Comparison of ENCODE assay signal across 8 mouse cellular contexts in genomic region chr4:150087890-150088530, GRCm38 (mm10). TPM values are rescaled to one million over a fixed set of nuclear protein-coding genes. Genes with fewer than 3 reads are reported as not detected.
A peak's percentile ranks its signal among the peaks of the same experiment; 100 is the strongest.
DNase-seq lines count a peak whose midpoint lies in the region; ATAC-seq and TF ChIP-seq lines count a peak whose summit lies in the region.

No protein-coding gene starts in this region.

- no peak for TF ChIP-seq POLR2A in embryonic fibroblast, embryonic 13.5 days (IDR thresholded peaks at IDR 0.05; ENCODE audit: low read depth, low read length)

- no peak for ATAC-seq in neural tube, embryonic 14.5 days (ENCODE audit: low read depth)

- no peak for DNase-seq in left cerebral cortex, adult 2 months (ENCODE audit: extremely low spot score in 1 of 2, low spot score in 2 of 2)
- no peak for DNase-seq in left cerebral cortex, postnatal 25 days (ENCODE audit: low spot score in 2 of 2)
- DNase-seq in limb, embryonic 10.5 days (ENCODE audit: low spot score): no peak
- DNase-seq in T-cell, adult 2 months (ENCODE audit: low spot score): no peak
- no peak for DNase-seq in embryo, embryonic 11 days
- DNase-seq in layer of hippocampus, adult 8-10 months (ENCODE audit: low spot score in 2 of 2): no peak

- H3K27me3 ChIP-seq in limb, embryonic 10.5 days (ENCODE audit: low read depth, poor library complexity, severe bottlenecking): peaks cover 54% of the 10 kb centered on the region
- 0 out of 2 replicates have a peak, but pooled peaks cover 3% of the 10 kb centered on the region for H3K27me3 ChIP-seq in neural tube, embryonic 14.5 days (ENCODE audit: control insufficient read depth, insufficient read depth, low read length)

- no peaks in the 10 kb centered on the region for H3K9me3 ChIP-seq in limb, embryonic 10.5 days (replicated peaks)
- H3K9me3 ChIP-seq in neural tube, embryonic 14.5 days (ENCODE audit: control insufficient read depth, low read length): no peaks in the 10 kb centered on the region

- peak overlapping the region; percentile 76 for H3K4me3 ChIP-seq in left cerebral cortex, adult 2 months
- H3K4me3 ChIP-seq in embryonic fibroblast, embryonic 13.5 days (ENCODE audit: insufficient read depth, low read length): peak overlapping the region; percentile 49
- H3K4me3 ChIP-seq in limb, embryonic 10.5 days: peak overlapping the region; percentile 62
- H3K4me3 ChIP-seq in neural tube, embryonic 14.5 days (ENCODE audit: low read depth, low read length): peak overlapping the region; percentile 44

- peak overlapping the region; percentile 93 for H3K4me2 ChIP-seq in neural tube, embryonic 14.5 days (ENCODE audit: low read depth, low read length)

- TF ChIP-seq CTCF in left cerebral cortex, adult 2 months (IDR thresholded peaks at IDR 0.05): no peak
- TF ChIP-seq CTCF in embryonic fibroblast, embryonic 13.5 days (IDR thresholded peaks at IDR 0.05; ENCODE audit: borderline replicate concordance, insufficient read depth, low read length): no peak

- peak overlapping the region; percentile 58 for H3K9ac ChIP-seq in neural tube, embryonic 14.5 days (replicated peaks; ENCODE audit: low read depth, low read length)

- 15% methylated on average over 29 of the region's 29 CpGs for WGBS in limb, embryonic 10.5 days
- WGBS in neural tube, embryonic 14.5 days: 14% methylated on average over 29 of the region's 29 CpGs

- intact Hi-C loops in left cerebral cortex, adult 2 months (cut with DNase I): no loop called here
- intact Hi-C loops in left cerebral cortex, postnatal 25 days (cut with DNase I): no loop called here

- peak overlapping the region; percentile 41 for H3K27ac ChIP-seq in left cerebral cortex, adult 2 months
- H3K27ac ChIP-seq in embryonic fibroblast, embryonic 13.5 days (ENCODE audit: insufficient read depth, low read length): no peak overlapping the region
- H3K27ac ChIP-seq in limb, embryonic 10.5 days: peak overlapping the region; percentile 83
- H3K27ac ChIP-seq in neural tube, embryonic 14.5 days (ENCODE audit: low read depth, low read length): no peak overlapping the region

- H3K36me3 ChIP-seq in limb, embryonic 10.5 days: no peaks in the 10 kb centered on the region
- H3K36me3 ChIP-seq in neural tube, embryonic 14.5 days (ENCODE audit: control insufficient read depth, insufficient read depth, low read length): no peaks in the 10 kb centered on the region

- no peaks in the 10 kb centered on the region for H3K4me1 ChIP-seq in embryonic fibroblast, embryonic 13.5 days (ENCODE audit: control insufficient read depth, insufficient read depth, low read length)
- H3K4me1 ChIP-seq in limb, embryonic 10.5 days: peaks cover 22% of the 10 kb centered on the region
- H3K4me1 ChIP-seq in neural tube, embryonic 14.5 days (ENCODE audit: control insufficient read depth, insufficient read depth, low read length): peaks cover 8% of the 10 kb centered on the region

RNA-seq across cellular contexts. Expression of gene Gpr157, which starts 0.8 kb away (rescaled TPM):
- 1 to 10 TPM; 1.5 TPM for total RNA-seq in left cerebral cortex, adult 2 months (2021)
- 1 to 10 TPM; 1.1 to 1.4 TPM for total RNA-seq in left cerebral cortex, postnatal 25 days (2021)
- 2.0 and 2.3 TPM in 2 replicates for polyA plus RNA-seq in embryonic fibroblast, embryonic 13.5 days (2011; ENCODE audit: insufficient read length, low read depth, missing spikeins)
- 0.28 and 0.75 TPM in 2 replicates for polyA plus RNA-seq in limb, embryonic 10.5 days (2016; fragmentation: Nextera tagmentation; extraction: Ambion mirVana)
- polyA plus RNA-seq in neural tube, embryonic 14.5 days (2014; fragmentation: Nextera tagmentation; extraction: Ambion mirVana): 0.16 and 0.33 TPM in 2 replicates
- total RNA-seq in layer of hippocampus, adult 8-10 months (2022): 1 to 10 TPM; 1.3 to 4.5 (median 2.3) TPM

RNA-seq across cellular contexts. Expression of gene Slc2a5, which starts 31.1 kb away (rescaled TPM):
- total RNA-seq in left cerebral cortex, adult 2 months (2021): 1 to 10 TPM; 4.5 to 4.7 TPM
- 1 to 10 TPM; 4.9 to 6.3 TPM for total RNA-seq in left cerebral cortex, postnatal 25 days (2021)
- polyA plus RNA-seq in embryonic fibroblast, embryonic 13.5 days (2011; ENCODE audit: insufficient read length, low read depth, missing spikeins): 0.83 TPM in 1 of 2 replicates, not detected in the other
- polyA plus RNA-seq in limb, embryonic 10.5 days (2016; fragmentation: Nextera tagmentation; extraction: Ambion mirVana): 0.98 and 1.1 TPM in 2 replicates
- polyA plus RNA-seq in neural tube, embryonic 14.5 days (2014; fragmentation: Nextera tagmentation; extraction: Ambion mirVana): 3.0 and 3.4 TPM in 2 replicates
- total RNA-seq in layer of hippocampus, adult 8-10 months (2022): 10 to 100 TPM in 2 of 4 experiments, 1 to 10 TPM in 2; 7.5 to 18.1 (median 9.6) TPM

Comparison
In these comparisons a context has a peak if more than half of its experiments do, and no peak if none do; other contexts are left out.
1. H3K27ac ChIP-seq: peak in left cerebral cortex, adult 2 months (single experiment) and limb, embryonic 10.5 days (single experiment); none in embryonic fibroblast, embryonic 13.5 days (single experiment) and neural tube, embryonic 14.5 days (single experiment).
2. Peak in every context shown above with its lines, with median percentiles within 50 percentile points of each other: H3K4me3 ChIP-seq.